Mouse (Mus musculus) cerebellum, adult 11 months (tissue): Measurements from ENCODE around the gene Fndc3b.

Source experiments
- DNase-seq: peaks from one replicate; pipeline ENCODE4 v3.0.0; 2022

Fndc3b gene

DNA sequence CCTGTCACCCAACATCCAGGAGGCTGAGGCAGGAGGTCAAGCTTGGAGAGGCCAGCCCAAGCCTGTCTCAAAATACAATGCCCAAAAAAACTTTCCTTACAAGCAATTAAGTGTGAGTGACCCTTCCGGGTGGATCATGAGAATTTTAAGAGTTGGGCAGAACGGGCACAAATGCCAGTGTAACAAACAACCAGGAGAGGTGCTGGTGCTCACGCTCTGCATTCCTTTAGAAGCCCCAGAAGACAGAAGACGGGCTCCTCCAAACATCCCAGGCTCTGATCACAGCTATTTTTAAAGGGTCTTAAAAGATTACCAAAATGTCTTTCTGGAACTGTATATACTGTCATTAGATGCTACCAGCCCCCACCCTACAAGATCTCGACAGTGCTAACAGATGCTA, 2.5 kb downstream of the Fndc3b start:
- DNase-seq, result no peak

DNA sequence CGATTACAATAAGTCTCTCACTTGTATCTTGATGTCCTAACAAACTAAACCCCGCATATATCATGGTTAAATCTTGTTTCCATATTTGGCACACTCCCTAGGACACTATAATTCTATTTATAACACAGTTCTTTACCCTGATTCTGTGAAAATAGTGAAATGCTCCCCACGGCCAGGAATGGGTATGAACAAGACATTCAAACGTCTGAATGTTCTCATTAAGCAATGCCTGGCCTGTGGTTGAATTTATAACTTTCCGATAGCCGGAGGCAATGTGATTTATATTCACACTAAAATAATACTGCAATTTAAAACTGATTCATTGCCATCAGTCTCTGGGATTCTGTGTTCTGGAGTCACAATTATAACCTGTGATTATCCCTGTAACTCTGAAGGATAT, 5.3 kb downstream of the Fndc3b start:
- no peak for DNase-seq

GRCm38 (mm10) chr3:27705056-27705455, 6.1 kb downstream of the Fndc3b start:
- DNase-seq, result no peak

- DNase-seq, result no peak
Measured at GRCm38 (mm10) chr3:27704641-27705040, 6.5 kb downstream of the Fndc3b start.

DNA sequence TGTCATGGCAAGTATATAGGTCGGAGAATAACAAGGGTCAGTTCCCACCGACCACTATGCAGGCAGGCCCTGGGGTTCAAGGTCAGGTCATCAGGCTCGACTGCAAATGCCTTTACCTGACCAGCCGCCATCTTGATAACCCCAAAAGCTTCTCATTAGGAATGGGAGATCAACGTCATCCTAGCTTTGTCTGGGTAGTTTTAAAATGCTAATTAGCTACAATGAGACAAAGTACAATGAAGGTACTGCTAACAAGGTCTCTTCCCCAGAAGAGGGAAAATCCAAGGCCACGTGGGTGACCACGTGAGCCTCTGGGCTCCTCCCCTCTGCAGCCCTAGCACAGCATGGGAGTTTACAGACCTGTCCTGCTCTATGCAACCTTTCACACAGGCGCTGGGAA, 7.6 kb downstream of the Fndc3b start:
- DNase-seq, result no peak

- DNase-seq, result no peak
Measured at GRCm38 (mm10) chr3:27703081-27703480, 8.0 kb downstream of the Fndc3b start.

- no peak for DNase-seq
Measured at GRCm38 (mm10) chr3:27698671-27699070, 12.4 kb downstream of the Fndc3b start.

DNA sequence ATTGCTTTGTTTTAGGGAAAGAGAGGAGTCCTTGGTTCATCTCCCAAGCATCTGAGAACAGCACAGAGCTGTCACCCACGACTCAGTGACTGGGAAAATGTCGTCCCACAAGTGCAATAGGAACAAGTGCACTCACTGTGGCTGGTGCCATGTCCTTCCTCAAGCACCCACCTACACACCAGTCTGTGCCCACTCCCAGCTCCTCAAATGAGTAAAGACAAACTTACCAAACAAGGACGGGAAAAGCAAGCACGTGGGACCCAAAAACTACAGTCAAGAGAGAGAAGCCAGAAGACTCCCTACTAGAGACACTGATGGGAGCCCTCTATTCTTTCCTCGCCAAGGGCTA, 14.7 kb downstream of the Fndc3b start:
- DNase-seq, result no peak

DNA sequence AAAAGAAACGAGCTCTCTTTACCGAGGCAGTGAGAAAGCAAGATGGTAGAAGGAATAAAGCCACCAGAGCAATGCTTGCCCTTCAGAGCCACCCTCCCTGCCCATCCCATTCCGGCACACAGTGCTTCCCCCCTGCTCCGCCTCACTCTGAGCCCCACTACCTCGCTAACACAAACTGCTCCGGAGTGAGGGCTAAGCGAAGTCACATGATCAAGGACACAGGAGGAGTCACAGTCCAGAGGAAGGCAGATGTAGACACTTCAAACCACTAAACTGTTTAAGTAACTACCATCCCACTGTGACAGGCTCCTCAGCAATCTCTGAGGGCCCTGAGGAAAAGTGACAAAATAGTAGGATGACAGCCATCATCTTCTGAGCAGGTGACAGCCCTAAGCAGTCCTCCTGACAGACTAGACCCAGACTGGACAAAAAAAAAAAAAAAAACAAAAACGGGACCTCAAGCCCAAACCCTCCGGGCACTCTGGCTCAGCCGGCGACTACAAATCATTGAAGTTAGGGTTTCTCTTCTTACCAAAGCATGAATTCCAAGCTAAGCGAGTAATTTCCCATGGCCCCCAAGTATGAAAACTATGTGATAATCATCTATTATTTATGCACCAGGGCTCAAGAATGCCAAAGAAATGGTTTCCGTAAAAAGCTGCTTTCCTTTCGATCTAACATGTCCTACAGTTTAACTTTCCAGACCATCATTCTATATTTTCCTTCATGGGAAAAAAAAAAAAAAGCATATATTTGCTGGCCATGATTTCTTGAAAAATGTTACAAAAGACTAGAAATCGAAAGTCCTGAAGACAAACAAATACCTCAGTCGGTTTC, 15.3 kb downstream of the Fndc3b start:
- no peak for DNase-seq

DNA sequence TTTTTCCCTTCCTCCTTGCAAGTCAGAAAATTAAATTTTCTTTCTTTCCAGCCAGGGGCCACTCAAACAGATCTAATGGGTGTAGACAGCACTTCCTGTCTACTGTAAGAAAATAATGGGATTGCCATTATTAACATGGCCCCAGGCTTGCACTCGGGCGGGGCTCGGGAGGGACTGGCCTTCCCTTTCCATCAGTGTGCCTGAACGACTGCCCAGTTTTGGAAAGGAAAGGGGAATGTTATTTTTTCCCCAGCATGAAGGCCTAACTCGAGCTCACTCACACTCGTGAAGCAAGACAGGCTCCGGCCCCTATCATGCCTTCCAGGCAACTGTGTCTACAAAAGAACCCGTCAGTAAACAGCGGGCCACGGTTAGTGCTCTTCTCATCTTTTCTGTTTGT, 16.5 kb downstream of the Fndc3b start:
- DNase-seq, result no peak

DNA sequence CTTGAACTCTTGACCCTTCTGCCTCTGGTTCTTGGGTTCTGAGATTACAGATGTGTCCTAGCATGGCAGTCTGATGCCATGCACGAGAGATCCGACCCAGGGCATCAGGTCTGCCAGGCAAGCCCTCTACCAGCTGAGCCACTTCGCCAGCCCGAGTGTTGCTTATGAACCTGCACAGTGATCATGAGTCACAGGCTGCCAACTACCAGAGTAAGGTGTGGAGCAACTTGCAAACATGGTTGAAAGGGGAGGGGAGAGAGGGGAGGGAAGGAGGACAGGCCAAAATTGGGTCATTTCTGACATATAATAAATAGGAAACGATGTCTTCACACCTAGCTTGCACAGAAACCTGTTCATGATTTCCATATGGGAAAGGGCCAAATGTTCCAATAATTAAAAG, 17.0 kb downstream of the Fndc3b start:
- DNase-seq, result no peak

DNA sequence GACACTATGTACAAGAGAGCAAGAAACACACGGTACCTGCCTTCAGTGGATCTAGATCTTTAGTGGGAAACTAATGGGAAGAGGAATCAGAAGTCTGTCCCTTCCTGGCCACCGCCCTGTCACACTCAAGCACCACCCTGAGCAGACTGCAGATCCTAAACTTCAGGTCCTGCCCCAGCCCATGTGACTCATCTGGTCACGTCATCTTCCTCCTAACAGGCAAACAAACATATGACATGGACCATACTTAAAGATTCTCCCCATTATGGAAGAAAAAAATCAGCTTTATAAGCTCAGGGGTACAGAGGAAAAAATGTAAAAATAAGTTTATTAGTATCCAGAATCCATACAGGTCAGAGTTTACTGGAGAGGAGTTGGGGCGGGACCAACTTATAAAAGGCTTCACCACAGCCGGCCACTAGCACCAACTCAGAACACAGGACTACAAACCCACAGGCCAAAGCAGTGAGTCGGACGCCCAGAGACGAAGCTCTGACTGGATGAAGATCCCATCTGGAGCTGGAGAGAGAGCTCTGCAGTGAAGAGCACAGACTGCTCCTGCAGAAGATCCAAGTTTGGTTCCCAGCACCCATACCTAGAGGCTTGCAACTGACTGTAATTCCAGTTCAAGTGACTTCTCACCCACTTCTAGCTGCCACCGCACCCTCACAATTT, 19.5 kb downstream of the Fndc3b start:
- no peak for DNase-seq

DNA sequence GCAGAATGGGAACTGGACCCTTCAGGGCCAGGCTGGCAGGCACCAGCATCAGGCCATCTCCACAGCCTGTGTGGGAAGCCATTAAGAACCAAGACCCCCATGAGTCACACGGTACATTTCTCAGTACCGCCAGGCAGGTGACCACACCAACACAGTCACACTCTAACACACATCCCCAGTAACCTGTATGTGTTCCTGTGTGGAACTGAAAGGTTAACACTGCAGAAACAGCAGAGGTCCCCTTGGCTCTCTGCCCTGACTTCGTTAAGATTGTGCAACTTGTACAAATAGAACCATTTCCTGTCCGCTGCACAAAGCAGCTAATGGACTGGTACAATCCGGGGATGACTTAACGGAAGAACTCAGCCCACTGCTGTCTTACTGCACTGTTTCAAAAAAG, 21.1 kb downstream of the Fndc3b start:
- DNase-seq, result no peak

- peak; percentile 77 for DNase-seq
Measured at GRCm38 (mm10) chr3:27689149-27689865, 21.8 kb downstream of the Fndc3b start.

GRCm38 (mm10) chr3:27686732-27687491, 24.2 kb downstream of the Fndc3b start:
- no peak for DNase-seq

GRCm38 (mm10) chr3:27685650-27686208, 25.4 kb downstream of the Fndc3b start:
- DNase-seq, result no peak

GRCm38 (mm10) chr3:27685134-27685533, 26.0 kb downstream of the Fndc3b start:
- DNase-seq, result no peak

DNA sequence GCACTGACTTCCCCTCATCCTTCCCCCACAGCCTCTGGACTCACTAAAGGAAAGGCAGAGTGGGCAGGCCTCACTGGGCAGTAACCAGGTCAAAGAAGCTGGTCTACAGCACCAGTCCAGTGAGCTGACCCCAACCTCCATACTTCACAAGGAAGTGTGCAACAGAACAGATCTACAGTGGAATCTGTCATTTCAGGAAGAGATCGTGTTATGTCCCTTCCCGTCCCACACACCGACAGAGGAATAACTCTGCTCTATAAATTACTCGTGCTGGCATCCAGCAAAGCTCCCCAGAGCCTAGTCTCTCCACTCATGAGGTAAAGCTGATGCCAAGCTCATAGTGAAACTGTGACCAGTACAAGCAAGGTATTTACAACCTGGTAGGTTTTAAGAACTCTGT, 27.7 kb downstream of the Fndc3b start:
- no peak for DNase-seq

GRCm38 (mm10) chr3:27677574-27677973, 33.5 kb downstream of the Fndc3b start:
- no peak for DNase-seq

- no peak for DNase-seq
Measured at GRCm38 (mm10) chr3:27673660-27674059, 37.4 kb downstream of the Fndc3b start.

- no peak for DNase-seq
Measured at GRCm38 (mm10) chr3:27670416-27670815, 40.7 kb downstream of the Fndc3b start.

DNA sequence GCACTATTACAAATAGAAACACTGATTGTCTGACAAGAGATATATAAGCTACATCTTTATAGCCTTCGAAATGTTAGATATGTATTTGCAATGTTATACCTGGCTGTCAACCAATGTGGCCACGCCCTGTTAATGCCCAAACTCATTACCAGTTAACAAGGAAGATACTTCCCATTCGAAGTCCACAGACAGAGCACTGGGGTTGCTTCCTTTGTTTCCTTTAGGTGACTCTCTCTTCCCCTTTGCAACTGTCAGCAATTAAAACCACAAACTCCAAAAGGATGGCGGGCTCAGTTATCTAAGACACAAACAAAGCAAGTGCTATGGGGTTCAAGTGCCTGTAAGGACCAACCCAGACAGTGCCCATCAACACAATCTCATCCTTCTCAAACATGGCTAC, 43.8 kb downstream of the Fndc3b start:
- DNase-seq, result no peak

DNA sequence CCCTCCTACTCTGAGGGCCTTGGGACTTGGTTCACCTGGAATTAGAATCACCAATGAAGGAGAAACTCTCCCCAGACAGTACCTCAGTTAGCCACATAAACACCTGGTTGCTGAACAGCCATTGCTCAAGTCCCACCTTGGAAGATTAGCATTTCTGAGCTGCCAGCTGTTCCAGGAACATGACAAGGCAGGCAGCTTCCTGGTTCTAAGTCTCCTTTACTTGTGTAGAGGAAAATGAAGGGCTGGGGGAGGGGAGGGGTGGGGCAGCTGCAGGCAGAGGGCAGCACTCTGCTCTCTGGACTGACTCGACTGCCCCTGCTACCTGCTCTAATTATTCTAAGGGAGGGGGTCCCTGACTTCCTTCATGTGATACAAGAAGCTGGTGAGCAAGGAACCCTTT, 45.8 kb downstream of the Fndc3b start:
- no peak for DNase-seq
